19 mouse cellular contexts compared by ENCODE assay signal in genomic region chr4:105970056-105970455, GRCm38 (mm10).
"Had no signal": no experiment of that assay in that cellular context is flagged by ENCODE, and none has a peak within 500 bp of the region (broad histone marks: within the 10 kb centered on the region; RNA-seq: fewer than 3 reads in every experiment).

No protein-coding gene starts in this region.

- H3K9me3 ChIP-seq: midbrain, embryonic 10.5 days; midbrain, embryonic 12.5 days; neural tube, embryonic 13.5 days; neural tube, embryonic 15.5 days; stomach, embryonic 15.5 days had no signal

- H3K4me2 ChIP-seq: liver, embryonic 11.5 days; lung, embryonic 14.5 days; midbrain, embryonic 12.5 days; neural tube, embryonic 13.5 days; neural tube, embryonic 15.5 days; stomach, embryonic 15.5 days had no signal

- H3K4me3 ChIP-seq: midbrain, embryonic 10.5 days; midbrain, embryonic 12.5 days; myocyte; neural tube, embryonic 13.5 days; neural tube, embryonic 15.5 days; stomach, embryonic 15.5 days had no signal

- ATAC-seq: midbrain, embryonic 16.5 days had no signal

- H3K36me3 ChIP-seq: midbrain, embryonic 10.5 days; midbrain, embryonic 12.5 days; neural tube, embryonic 13.5 days; neural tube, embryonic 15.5 days; stomach, embryonic 15.5 days had no signal

- H3K9ac ChIP-seq: liver, embryonic 14.5 days; lung, embryonic 14.5 days; midbrain, embryonic 12.5 days; neural tube, embryonic 13.5 days; neural tube, embryonic 15.5 days; stomach, embryonic 15.5 days had no signal

- DNase-seq: lung, adult 18-20 months; midbrain, embryonic 14.5 days; right cerebral cortex, adult 18-20 months; right cerebral cortex, postnatal 25 days; right cerebral cortex, postnatal 4 days; spleen, adult 18-20 months; thymus, adult 2 months; thymus, postnatal 25 days; thymus, postnatal 4 days had no signal

- H3K27ac ChIP-seq: liver, embryonic 14.5 days; midbrain, embryonic 10.5 days; midbrain, embryonic 12.5 days; neural tube, embryonic 13.5 days; neural tube, embryonic 15.5 days had no signal

- H3K4me1 ChIP-seq: neural tube, embryonic 15.5 days; stomach, embryonic 15.5 days had no signal

- H3K27me3 ChIP-seq: midbrain, embryonic 12.5 days; neural tube, embryonic 13.5 days; neural tube, embryonic 15.5 days; stomach, embryonic 15.5 days had no signal
